ENCODE assay signal across 8 mouse cellular contexts in genomic region chr6:31218880-31219279, GRCm38 (mm10).
DNase-seq lines count a peak whose midpoint lies in the region; ATAC-seq and TF ChIP-seq lines count a peak whose summit lies in the region.

No protein-coding gene starts in this region.

- H3K4me2 ChIP-seq in hindbrain, embryonic 11.5 days (replicated peaks; ENCODE audit: low read depth, low read length), result peak overlapping the region; percentile 100
- peak overlapping the region; percentile 100 for H3K4me2 ChIP-seq in midbrain, embryonic 12.5 days (replicated peaks)

- intact Hi-C loops in heart, adult 2 months (cut with DNase I), result loop anchor here (1.0 kb wide), 1 partner anchor 99 kb away; no protein-coding TSS in a partner anchor
- intact Hi-C loops in heart, postnatal 14 days (cut with DNase I), result loop anchor here (2.0 to 10.0 kb wide), 3 partner anchors 100 to 426 kb away; partner anchors contain the start of gene Mkln1
- intact Hi-C loops in left cerebral cortex, postnatal 25 days (cut with DNase I), result loop anchor here (1.0 kb wide), 2 partner anchors 69 to 179 kb away; partner anchors contain the start of gene Mkln1

- peak overlapping the region; percentile 95 for H3K4me3 ChIP-seq in heart, adult 2 months
- H3K4me3 ChIP-seq in MEL (ENCODE audit: control insufficient read depth in 1 of 2, insufficient read depth in 1 of 2, low read depth in 2 of 2, low read length in 2 of 2), result peak overlapping the region; percentile 65 to 97
- H3K4me3 ChIP-seq in hindbrain, embryonic 11.5 days (ENCODE audit: low read depth, low read length), result no peak overlapping the region
- peak overlapping the region; percentile 76 for H3K4me3 ChIP-seq in midbrain, embryonic 12.5 days

- H3K36me3 ChIP-seq in heart, adult 2 months (ENCODE audit: control insufficient read depth, insufficient read depth, low read length), result peaks cover 21% of the 10 kb centered on the region
- H3K36me3 ChIP-seq in MEL (ENCODE audit: control insufficient read depth in 1 of 2, insufficient read depth in 2 of 2, low read length in 2 of 2), result peaks cover 0 to 18% of the 10 kb centered on the region in 2 experiments; a peak in 2 of 4 replicates
- no peaks in the 10 kb centered on the region for H3K36me3 ChIP-seq in hindbrain, embryonic 11.5 days (ENCODE audit: control insufficient read depth, insufficient read depth, low read length)
- no peaks in the 10 kb centered on the region for H3K36me3 ChIP-seq in midbrain, embryonic 12.5 days

- no peak for TF ChIP-seq RAD21 in MEL (IDR thresholded peaks at IDR 0.05; ENCODE audit: low read depth, low read length)

- TF ChIP-seq CTCF in heart, adult 2 months (IDR thresholded peaks at IDR 0.05), result no peak
- TF ChIP-seq CTCF in MEL (IDR thresholded peaks at IDR 0.05 in 2 of 3, conservative IDR thresholded peaks at IDR 0.05 in 1 of 3; ENCODE audit: control insufficient read depth in 1 of 3, insufficient read depth in 1 of 3, low read depth in 2 of 3, low read length in 3 of 3, poor library complexity in 1 of 3, severe bottlenecking in 1 of 3), result no peak

- H3K79me2 ChIP-seq in heart, adult 2 months (replicated peaks; ENCODE audit: control insufficient read depth, insufficient read depth, low read length), result peaks cover 3% of the 10 kb centered on the region; the same call in 1 of the 2 replicates
- peaks cover 9% of the 10 kb centered on the region for H3K79me2 ChIP-seq in MEL (ENCODE audit: control insufficient read depth, insufficient read depth, low read length, poor library complexity)

- no peak for TF ChIP-seq EP300 in heart, adult 2 months (IDR thresholded peaks at IDR 0.05; ENCODE audit: insufficient read depth, low read depth, low read length)
- no peak for TF ChIP-seq EP300 in MEL (IDR thresholded peaks at IDR 0.05; ENCODE audit: low read depth in 1 of 2, low read length in 2 of 2)

- H3K9me3 ChIP-seq in MEL (replicated peaks; ENCODE audit: insufficient read depth, low read length), result no peaks in the 10 kb centered on the region
- H3K9me3 ChIP-seq in hindbrain, embryonic 11.5 days (ENCODE audit: control insufficient read depth, low read length), result no peaks in the 10 kb centered on the region
- H3K9me3 ChIP-seq in midbrain, embryonic 12.5 days, result no peaks in the 10 kb centered on the region

- peak overlapping the region; percentile 100 for H3K27ac ChIP-seq in heart, adult 2 months
- peak overlapping the region; percentile 42 for H3K27ac ChIP-seq in MEL (ENCODE audit: control insufficient read depth, low read depth, low read length)
- H3K27ac ChIP-seq in hindbrain, embryonic 11.5 days (ENCODE audit: low read depth, low read length), result no peak overlapping the region
- no peak overlapping the region for H3K27ac ChIP-seq in midbrain, embryonic 12.5 days (replicated peaks)

- TF ChIP-seq POLR2A in heart, adult 2 months (IDR thresholded peaks at IDR 0.05; ENCODE audit: insufficient read depth, low read depth, low read length), result no peak
- TF ChIP-seq POLR2A in MEL (IDR thresholded peaks at IDR 0.05; ENCODE audit: control insufficient read depth in 1 of 2, insufficient read depth in 1 of 2, low read depth in 1 of 2, low read length in 2 of 2, poor library complexity in 1 of 2), result no peak

- H3K9ac ChIP-seq in heart, adult 2 months (ENCODE audit: low read depth, low read length), result peak overlapping the region; percentile 92
- H3K9ac ChIP-seq in MEL (ENCODE audit: control insufficient read depth, low read depth, low read length, poor library complexity, severe bottlenecking), result peak overlapping the region; percentile 59
- no peak overlapping the region for H3K9ac ChIP-seq in hindbrain, embryonic 11.5 days (ENCODE audit: low read depth, low read length)
- no peak overlapping the region for H3K9ac ChIP-seq in midbrain, embryonic 12.5 days (replicated peaks)

- ATAC-seq in hindbrain, embryonic 11.5 days (ENCODE audit: low FRiP score), result no peak
- ATAC-seq in midbrain, embryonic 12.5 days (ENCODE audit: low FRiP score, low read depth), result no peak

- no peaks in the 10 kb centered on the region for H3K27me3 ChIP-seq in heart, adult 2 months (ENCODE audit: control insufficient read depth, insufficient read depth, low read length)
- no peaks in the 10 kb centered on the region for H3K27me3 ChIP-seq in MEL (ENCODE audit: control insufficient read depth in 1 of 2, insufficient read depth in 2 of 2, low read length in 2 of 2)
- H3K27me3 ChIP-seq in hindbrain, embryonic 11.5 days (ENCODE audit: control insufficient read depth, insufficient read depth, low read length), result peaks cover 49% of the 10 kb centered on the region
- peaks cover 64% of the 10 kb centered on the region for H3K27me3 ChIP-seq in midbrain, embryonic 12.5 days

- 34% methylated on average over 8 of the region's 8 CpGs for WGBS in heart, adult 2 months
- 39% methylated on average over 8 of the region's 8 CpGs for WGBS in hindbrain, embryonic 11.5 days
- 40% methylated on average over 8 of the region's 8 CpGs for WGBS in midbrain, embryonic 12.5 days

- no peak for DNase-seq in heart, adult 2 months
- DNase-seq in heart, postnatal 14 days, result no peak
- DNase-seq in MEL (ENCODE audit: low read depth, low spot score), result peak; percentile 39
- peak; percentile 40 for DNase-seq in hindbrain, embryonic 11.5 days (ENCODE audit: low spot score)
- DNase-seq in urinary bladder, postnatal 10 days (ENCODE audit: low spot score), result no peak
- DNase-seq in layer of hippocampus, postnatal 25 days (ENCODE audit: extremely low spot score in 1 of 2, low spot score in 1 of 2), result no peak
- DNase-seq in left cerebral cortex, postnatal 25 days (ENCODE audit: low spot score in 2 of 2), result no peak

- peaks cover 12% of the 10 kb centered on the region for H3K4me1 ChIP-seq in heart, adult 2 months (ENCODE audit: control insufficient read depth, insufficient read depth, low read length)
- H3K4me1 ChIP-seq in MEL (ENCODE audit: control insufficient read depth in 1 of 2, insufficient read depth in 2 of 2, low read length in 2 of 2), result peaks cover 2 to 18% of the 10 kb centered on the region in 2 experiments
- 0 out of 2 replicates have a peak, but pooled peaks cover 15% of the 10 kb centered on the region for H3K4me1 ChIP-seq in hindbrain, embryonic 11.5 days (replicated peaks; ENCODE audit: control insufficient read depth, insufficient read depth, low read length)
- H3K4me1 ChIP-seq in midbrain, embryonic 12.5 days, result peaks cover 45% of the 10 kb centered on the region

TF ChIP-seq in MEL, 35 proteins besides CTCF, POLR2A, EP300 and RAD21:
- TF ChIP-seq HCFC1 (IDR thresholded peaks at IDR 0.05; ENCODE audit: low read depth, low read length) (no peak), NELFE (IDR thresholded peaks at IDR 0.05; ENCODE audit: low read depth, low read length) (no peak), POLR2AphosphoS5 (IDR thresholded peaks at IDR 0.05; ENCODE audit: borderline replicate concordance, low read depth, low read length) (no peak), ZMIZ1 (IDR thresholded peaks at IDR 0.05; ENCODE audit: low read depth, low read length) (no peak)

Comparison
In these comparisons a context has a peak if more than half of its experiments do, and no peak if none do; other contexts are left out.
1. DNase-seq: peak in MEL (single experiment) and hindbrain, embryonic 11.5 days (single experiment); none in heart, adult 2 months (0 of 2), heart, postnatal 14 days (0 of 2), urinary bladder, postnatal 10 days (single experiment), layer of hippocampus, postnatal 25 days (0 of 2) and left cerebral cortex, postnatal 25 days (0 of 2).
2. H3K27ac ChIP-seq: peak in heart, adult 2 months (single experiment) and MEL (single experiment); none in hindbrain, embryonic 11.5 days (single experiment) and midbrain, embryonic 12.5 days (single experiment).
3. H3K9ac ChIP-seq: peak in heart, adult 2 months (single experiment) and MEL (single experiment); none in hindbrain, embryonic 11.5 days (single experiment) and midbrain, embryonic 12.5 days (single experiment).